Mouse (Mus musculus): Measurements from ENCODE around the gene Gpc5.

- TF ChIP-seq POLR2A (IDR thresholded peaks at IDR 0.05; ENCODE audit: borderline replicate concordance, insufficient read depth, low read length) (no peak), CTCF (IDR thresholded peaks at IDR 0.05; ENCODE audit: borderline replicate concordance, insufficient read depth, low read depth, low read length) (no peak)
Measured at GRCm38 (mm10) chr14:115779382-115780177, 687.6 kb downstream of the Gpc5 start.
